Mouse (Mus musculus) midbrain, embryonic 14.5 days (tissue): ENCODE measurements around the gene Rasd2. TPM values are rescaled to one million over a fixed set of nuclear protein-coding genes. Genes with fewer than 3 reads are reported as not detected.

Experiments used
- ATAC-seq: fragments of 200-750 bp; cut with Nextera tagmentation; 2 replicates; pipeline ENCODE4 v1.8.0; 2017; ENCODE audit warnings: moderate number of reproducible peaks, moderate library complexity; ENCODE audit not compliant: low FRiP score, low TSS enrichment
- DNase-seq: peaks from one replicate; pipeline ENCODE4 v3.0.0-alpha.2; 2015
- H3K27ac ChIP-seq: fragments of 300-500 bp; sonication (generic); replicated peaks from 2 replicates; pipeline ENCODE4 v1.5.1; 2014; ENCODE audit warnings: mild to moderate bottlenecking, low read depth, low read length, moderate library complexity
- H3K27me3 ChIP-seq: fragments of 300-500 bp; sonication (generic); 2 replicates; pipeline ENCODE4 v1.6.1; 2014; ENCODE audit warnings: low read length, control low read depth, mixed read lengths; ENCODE audit not compliant: control insufficient read depth, insufficient read depth
- H3K36me3 ChIP-seq: fragments of 300-500 bp; sonication (generic); 2 replicates; pipeline ENCODE4 v1.6.1; 2014; ENCODE audit warnings: low read length, control low read depth; ENCODE audit not compliant: control insufficient read depth, insufficient read depth
- H3K4me1 ChIP-seq: fragments of 300-500 bp; sonication (generic); 2 replicates; pipeline ENCODE4 v1.6.1; 2014; ENCODE audit warnings: mild to moderate bottlenecking, antibody characterized with exemption, low read length, control low read depth; ENCODE audit not compliant: control insufficient read depth, insufficient read depth
- H3K4me2 ChIP-seq: fragments of 300-500 bp; sonication (generic); 2 replicates; pipeline ENCODE4 v1.6.1; 2014; ENCODE audit warnings: mild to moderate bottlenecking, low read length, moderate library complexity
- H3K4me3 ChIP-seq: fragments of 300-500 bp; sonication (generic); replicated peaks from 2 replicates; pipeline ENCODE4 v1.5.1; 2014; ENCODE audit warnings: low read depth, low read length
- H3K9ac ChIP-seq: fragments of 300-500 bp; sonication (generic); replicated peaks from 2 replicates; pipeline ENCODE4 v1.6.1; 2014; ENCODE audit warnings: mild to moderate bottlenecking, low read length, moderate library complexity
- H3K9me3 ChIP-seq: fragments of 300-500 bp; sonication (generic); 2 replicates; pipeline ENCODE4 v1.6.1; 2016; ENCODE audit warnings: low read length, control low read depth, mixed read lengths; ENCODE audit not compliant: control insufficient read depth
- WGBS: fragments of 180-500 bp; shearing (Covaris S2); extraction: QIAGEN DNeasy Blood & Tissue Kit; methylation state at CpG from one replicate; pipeline ENCODE4 v1.1.7; 2014; 5-methylcytosine and 5-hydroxymethylcytosine counted together
- polyA plus RNA-seq: library from polyadenylated mRNA; unstranded; fragments of >200 nt; fragmentation: Nextera tagmentation; extraction: Ambion mirVana; gene quantifications from 2 replicates; pipeline ENCODE4 v1.2.1, GENCODE M21; 2014

The Rasd2 gene
- 1.9 and 2.4 TPM in 2 replicates for polyA plus RNA-seq

- DNase-seq (peak; percentile 28), ATAC-seq (peak; percentile 1; the same call in 1 of the 2 replicates)
- 1% methylated on average over 42 of the region's 42 CpGs for WGBS
- Histone ChIP-seq H3K36me3 (no peaks in the 10 kb centered on the region), H3K27me3 (peaks cover 56% of the 10 kb centered on the region), H3K9me3 (no peaks in the 10 kb centered on the region), H3K27ac (no peak within 1 kb of the TSS), H3K9ac (peak within 1 kb of the TSS; percentile 51), H3K4me2 (peak within 1 kb of the TSS; percentile 96), H3K4me3 (peak within 1 kb of the TSS; percentile 54), H3K4me1 (peaks cover 10% of the 10 kb centered on the region; the same call in 1 of the 2 replicates)
Observed at GRCm38 (mm10) chr8:75213686-75214085, at the start of gene Rasd2. Rasd2 (plus strand) TSS chr8:75213944.

GRCm38 (mm10) chr8:75169363-75169762, 44.4 kb upstream of the Rasd2 start:
- no peaks in the 10 kb centered on the region for H3K9me3 ChIP-seq
- no peak overlapping the region for H3K4me2 ChIP-seq
- H3K36me3 ChIP-seq = no peaks in the 10 kb centered on the region
- H3K27me3 ChIP-seq = no peaks in the 10 kb centered on the region
- no peak overlapping the region for H3K27ac ChIP-seq
- H3K4me3 ChIP-seq = no peak overlapping the region
- WGBS = 76% methylated on average over 5 of the region's 5 CpGs
- DNase-seq (peak; percentile 8), ATAC-seq (no peak)
- H3K9ac ChIP-seq = no peak overlapping the region
- no peaks in the 10 kb centered on the region for H3K4me1 ChIP-seq

GRCm38 (mm10) chr8:75172009-75172685, 41.6 kb upstream of the Rasd2 start:
- no peak for DNase-seq
- H3K4me3 ChIP-seq = no peak overlapping the region
- no peaks in the 10 kb centered on the region for H3K9me3 ChIP-seq
- H3K27me3 ChIP-seq = no peaks in the 10 kb centered on the region
- WGBS = 79% methylated on average over 6 of the region's 6 CpGs
- no peaks in the 10 kb centered on the region for H3K4me1 ChIP-seq
- no peak overlapping the region for H3K9ac ChIP-seq
- no peak for ATAC-seq
- no peak overlapping the region for H3K4me2 ChIP-seq
- H3K36me3 ChIP-seq = no peaks in the 10 kb centered on the region
- no peak overlapping the region for H3K27ac ChIP-seq

- no peaks in the 10 kb centered on the region for H3K9me3 ChIP-seq
- DNase-seq (no peak), ATAC-seq (no peak)
- H3K4me2 ChIP-seq = no peak overlapping the region
- no peaks in the 10 kb centered on the region for H3K4me1 ChIP-seq
- no peaks in the 10 kb centered on the region for H3K27me3 ChIP-seq
- WGBS = 81% methylated on average over 3 of the region's 3 CpGs
- H3K36me3 ChIP-seq = no peaks in the 10 kb centered on the region
- H3K4me3 ChIP-seq = no peak overlapping the region
- H3K9ac ChIP-seq = no peak overlapping the region
- H3K27ac ChIP-seq = no peak overlapping the region
Observed at GRCm38 (mm10) chr8:75193022-75193421, 20.7 kb upstream of the Rasd2 start.

GRCm38 (mm10) chr8:75194473-75195071, 19.2 kb upstream of the Rasd2 start:
- peaks cover 5% of the 10 kb centered on the region for H3K4me1 ChIP-seq
- no peak for ATAC-seq
- no peak overlapping the region for H3K4me2 ChIP-seq
- no peak overlapping the region for H3K4me3 ChIP-seq
- DNase-seq = no peak
- no peaks in the 10 kb centered on the region for H3K36me3 ChIP-seq
- H3K27ac ChIP-seq = no peak overlapping the region
- no peaks in the 10 kb centered on the region for H3K9me3 ChIP-seq
- WGBS = 39% methylated on average over 4 of the region's 4 CpGs
- no peaks in the 10 kb centered on the region for H3K27me3 ChIP-seq
- H3K9ac ChIP-seq = no peak overlapping the region

- no peak for DNase-seq
- 85% methylated on average over 3 of the region's 3 CpGs for WGBS
- no peak overlapping the region for H3K9ac ChIP-seq
Observed at GRCm38 (mm10) chr8:75197170-75197569, 16.6 kb upstream of the Rasd2 start.

GRCm38 (mm10) chr8:75197862-75198261, 15.9 kb upstream of the Rasd2 start:
- no peak for DNase-seq
- Histone ChIP-seq H3K4me1 (peaks cover 5% of the 10 kb centered on the region), H3K36me3 (no peaks in the 10 kb centered on the region), H3K4me3 (no peak overlapping the region), H3K27ac (no peak overlapping the region), H3K27me3 (no peaks in the 10 kb centered on the region), H3K9ac (no peak overlapping the region), H3K4me2 (no peak overlapping the region), H3K9me3 (no peaks in the 10 kb centered on the region)
- ATAC-seq = no peak
- WGBS = 78% methylated on average over 4 of the region's 4 CpGs

More at GRCm38 (mm10) chr8:75197170-75197569, 16.6 kb upstream of the Rasd2 start:
- H3K4me1 ChIP-seq = peaks cover 5% of the 10 kb centered on the region
- no peaks in the 10 kb centered on the region for H3K27me3 ChIP-seq
- H3K4me3 ChIP-seq = no peak overlapping the region
- H3K27ac ChIP-seq = no peak overlapping the region
- H3K9me3 ChIP-seq = no peaks in the 10 kb centered on the region
- H3K36me3 ChIP-seq = no peaks in the 10 kb centered on the region
- no peak overlapping the region for H3K4me2 ChIP-seq
- no peak for ATAC-seq

- H3K9ac ChIP-seq = no peak overlapping the region
- H3K4me1 ChIP-seq = peaks cover 5% of the 10 kb centered on the region
- H3K36me3 ChIP-seq = no peaks in the 10 kb centered on the region
Observed at GRCm38 (mm10) chr8:75198300-75198699, 15.4 kb upstream of the Rasd2 start.

More at GRCm38 (mm10) chr8:75198300-75198699, 15.4 kb upstream of the Rasd2 start:
- no peaks in the 10 kb centered on the region for H3K9me3 ChIP-seq
- ATAC-seq = no peak
- no peak overlapping the region for H3K4me3 ChIP-seq
- no peaks in the 10 kb centered on the region for H3K27me3 ChIP-seq
- H3K4me2 ChIP-seq = no peak overlapping the region
- no peak overlapping the region for H3K27ac ChIP-seq
- no peak for DNase-seq
